Mouse (Mus musculus) hindbrain, embryonic 11.5 days (tissue): Measurements from ENCODE around the gene Zfp459. TPM values are rescaled to one million over a fixed set of nuclear protein-coding genes. Genes with fewer than 3 reads are reported as not detected.
"Not testable (repeated sequence)": the region's sequence is repeated elsewhere in the genome, so short reads cannot be mapped to it uniquely, and the experiment has no call there.

Source experiments
- ATAC-seq: fragments of 200-750 bp; cut with Nextera tagmentation; 2 replicates; pipeline ENCODE4 v1.8.0; 2017; ENCODE audit warnings: mild to moderate bottlenecking, moderate TSS enrichment, moderate library complexity; ENCODE audit not compliant: low FRiP score
- DNase-seq: peaks from one replicate; pipeline ENCODE4 v3.0.0-alpha.2; 2015; ENCODE audit warnings: low spot score
- H3K27ac ChIP-seq: fragments of 300-500 bp; sonication (generic); 2 replicates; pipeline ENCODE4 v1.5.1; 2014; ENCODE audit warnings: mild to moderate bottlenecking, low read depth, low read length
- H3K27me3 ChIP-seq: fragments of 300-500 bp; sonication (generic); 2 replicates; pipeline ENCODE4 v1.6.1; 2014; ENCODE audit warnings: mild to moderate bottlenecking, low read length, moderate library complexity, mixed read lengths; ENCODE audit not compliant: control insufficient read depth, insufficient read depth
- H3K36me3 ChIP-seq: fragments of 300-500 bp; sonication (generic); 2 replicates; pipeline ENCODE4 v1.6.1; 2014; ENCODE audit warnings: mild to moderate bottlenecking, low read length, moderate library complexity, mixed read lengths; ENCODE audit not compliant: control insufficient read depth, insufficient read depth
- H3K4me1 ChIP-seq: fragments of 300-500 bp; sonication (generic); replicated peaks from 2 replicates; pipeline ENCODE4 v1.6.1; 2014; ENCODE audit warnings: low read length, mixed read lengths; ENCODE audit not compliant: control insufficient read depth, insufficient read depth
- H3K4me2 ChIP-seq: fragments of 300-500 bp; sonication (generic); replicated peaks from 2 replicates; pipeline ENCODE4 v1.6.1; 2014; ENCODE audit warnings: mild to moderate bottlenecking, low read depth, low read length
- H3K4me3 ChIP-seq: fragments of 300-500 bp; sonication (generic); 2 replicates; pipeline ENCODE4 v1.5.1; 2014; ENCODE audit warnings: low read depth, low read length
- H3K9ac ChIP-seq: fragments of 300-500 bp; sonication (generic); 2 replicates; pipeline ENCODE4 v1.6.1; 2014; ENCODE audit warnings: low read depth, low read length
- H3K9me3 ChIP-seq: fragments of 300-500 bp; sonication (generic); 2 replicates; pipeline ENCODE4 v1.6.1; 2016; ENCODE audit warnings: low read length; ENCODE audit not compliant: control insufficient read depth
- WGBS: fragments of 180-500 bp; shearing (Covaris S2); extraction: QIAGEN DNeasy Blood & Tissue Kit; methylation state at CpG from one replicate; pipeline ENCODE4 v1.1.7; 2014; 5-methylcytosine and 5-hydroxymethylcytosine counted together
- polyA plus RNA-seq: library from polyadenylated mRNA; unstranded; fragments of >200 nt; fragmentation: Nextera tagmentation; extraction: Ambion mirVana; gene quantifications from 2 replicates; pipeline ENCODE4 v1.2.1, GENCODE M21; 2014

The Zfp459 gene
- polyA plus RNA-seq: 0.70 and 1.4 TPM in 2 replicates

DNA sequence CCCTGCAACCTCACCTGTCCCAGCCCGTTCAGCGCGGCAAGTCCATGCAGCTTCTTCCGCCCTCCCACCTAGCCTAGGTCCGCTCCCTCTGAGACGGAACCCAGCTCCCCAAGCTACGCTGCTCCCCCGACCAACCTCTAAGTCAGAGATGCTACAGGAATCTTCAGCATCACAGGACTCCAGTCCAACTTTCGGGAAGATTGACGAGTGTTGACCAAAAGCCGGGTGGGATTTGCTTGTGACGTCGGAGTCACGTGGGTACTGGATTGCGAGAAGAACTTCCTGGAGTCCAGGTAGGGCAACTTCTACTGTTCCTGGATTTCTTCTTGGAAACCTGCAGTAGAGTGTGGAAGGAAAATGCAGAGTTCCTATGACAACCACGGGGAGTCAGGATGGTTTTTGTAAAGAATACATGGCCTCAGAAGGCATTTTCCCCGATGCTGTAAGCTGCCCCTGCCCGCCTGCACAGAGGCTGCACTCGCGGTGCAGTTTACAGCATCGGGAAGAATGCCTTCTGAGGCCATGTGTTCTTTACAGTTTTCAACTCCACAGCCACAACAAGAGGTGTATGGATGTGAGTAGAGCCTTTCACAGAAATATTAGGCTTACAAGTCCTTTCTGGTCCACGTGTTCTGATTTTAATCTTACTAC is at the start of gene Zfp459:
Gene Zfp459, minus strand, starts transcription at position 212 of the 651 bp plus-strand sequence.
- DNase-seq (peak; percentile 68), ATAC-seq (peak; percentile 81)
- Histone ChIP-seq H3K27me3 (no peaks in the 10 kb centered on the region), H3K9ac (peak within 1 kb of the TSS; percentile 58), H3K4me2 (peak within 1 kb of the TSS; percentile 76), H3K4me1 (no peaks in the 10 kb centered on the region), H3K36me3 (no peaks in the 10 kb centered on the region), H3K4me3 (peak within 1 kb of the TSS; percentile 55), H3K9me3 (no peaks in the 10 kb centered on the region), H3K27ac (no peak within 1 kb of the TSS)
- WGBS: 4% methylated on average over 22 of the region's 22 CpGs

GRCm38 (mm10) chr13:67469274-67469673 is 48.1 kb upstream of the Zfp459 start:
- no peak for DNase-seq
- Histone ChIP-seq H3K36me3 (no peaks in the 10 kb centered on the region), H3K4me2 (no peak overlapping the region), H3K4me3 (no peak overlapping the region), H3K9ac (no peak overlapping the region), H3K27me3 (no peaks in the 10 kb centered on the region), H3K9me3 (no peaks in the 10 kb centered on the region), H3K27ac (no peak overlapping the region), H3K4me1 (no peaks in the 10 kb centered on the region)
- no peak for ATAC-seq
- 86% methylated on average over 3 of the region's 3 CpGs for WGBS

DNA sequence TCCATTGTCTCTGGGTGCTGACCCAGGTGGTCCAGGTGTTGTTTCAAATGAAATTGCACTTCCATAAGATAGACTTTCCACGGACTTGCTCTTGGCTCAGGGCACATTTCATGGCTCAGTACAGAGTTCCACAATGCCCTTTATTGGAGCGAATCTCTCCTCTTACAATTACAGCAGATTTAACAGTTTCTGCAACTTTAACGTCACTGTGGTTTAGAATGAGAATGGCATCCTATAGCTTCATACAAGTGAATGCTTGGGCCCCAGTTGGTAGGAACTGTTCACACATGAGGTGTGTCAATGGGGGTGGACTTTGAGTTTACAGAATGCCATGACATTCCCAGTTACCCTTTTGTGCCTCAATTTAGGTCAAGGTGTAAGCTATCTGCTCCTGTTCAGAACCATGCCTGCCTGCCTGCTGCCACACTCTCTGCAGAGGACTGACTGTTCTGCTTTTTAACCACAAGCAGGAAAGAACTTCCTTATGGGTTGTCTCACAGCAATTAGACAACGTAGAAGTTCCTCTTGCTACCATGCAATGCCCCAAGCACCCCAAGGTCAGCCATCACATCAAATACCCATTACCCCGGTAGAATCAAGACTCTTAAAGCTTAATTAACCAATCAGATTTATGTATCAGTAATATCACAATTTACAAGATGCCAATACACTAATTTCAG is 42.4 kb upstream of the Zfp459 start:
- H3K27ac ChIP-seq, H3K27me3 ChIP-seq, H3K4me2 ChIP-seq, H3K4me3 ChIP-seq, DNase-seq, H3K36me3 ChIP-seq, H3K9me3 ChIP-seq, H3K9ac ChIP-seq, ATAC-seq, H3K4me1 ChIP-seq: not testable (repeated sequence)
- 87% methylated on average over 2 of the region's 5 CpGs for WGBS

- DNase-seq (no peak), ATAC-seq (peak; percentile 50)
- H3K27me3 ChIP-seq: no peaks in the 10 kb centered on the region
- H3K36me3 ChIP-seq: no peaks in the 10 kb centered on the region
- H3K9me3 ChIP-seq: no peaks in the 10 kb centered on the region
- H3K9ac ChIP-seq: peak overlapping the region; percentile 39
- 7% methylated on average over 3 of the region's 3 CpGs for WGBS
- no peaks in the 10 kb centered on the region for H3K4me1 ChIP-seq
- H3K27ac ChIP-seq: no peak overlapping the region
- H3K4me3 ChIP-seq: peak overlapping the region; percentile 45
- peak overlapping the region; percentile 52 for H3K4me2 ChIP-seq
Measured at GRCm38 (mm10) chr13:67452021-67452309, 30.7 kb upstream of the Zfp459 start.

GRCm38 (mm10) chr13:67451172-67452020 is 30.2 kb upstream of the Zfp459 start, which contains the start of gene Zfp874a:
Gene Zfp874a, minus strand, starts transcription at chr13:67451624.
- H3K4me2 ChIP-seq: peak within 1 kb of the TSS; percentile 52
- no peaks in the 10 kb centered on the region for H3K36me3 ChIP-seq
- peak within 1 kb of the TSS; percentile 45 for H3K4me3 ChIP-seq
- 1% methylated on average over 20 of the region's 20 CpGs for WGBS
- no peaks in the 10 kb centered on the region for H3K9me3 ChIP-seq
- ATAC-seq (peak; percentile 96), DNase-seq (peak; percentile 87)
- no peak within 1 kb of the TSS for H3K27ac ChIP-seq
- H3K4me1 ChIP-seq: no peaks in the 10 kb centered on the region
- no peaks in the 10 kb centered on the region for H3K27me3 ChIP-seq
- H3K9ac ChIP-seq: peak within 1 kb of the TSS; percentile 51

GRCm38 (mm10) chr13:67437095-67437494 is 15.9 kb upstream of the Zfp459 start:
- H3K27ac ChIP-seq, DNase-seq, H3K27me3 ChIP-seq, H3K36me3 ChIP-seq, H3K9ac ChIP-seq, ATAC-seq, H3K4me2 ChIP-seq, H3K4me1 ChIP-seq, H3K4me3 ChIP-seq, H3K9me3 ChIP-seq: not testable (repeated sequence)
- no CpG with 5 or more reads among the region's 3 CpGs for WGBS

- Histone ChIP-seq H3K27ac (no peak overlapping the region), H3K4me3 (no peak overlapping the region), H3K36me3 (no peaks in the 10 kb centered on the region), H3K27me3 (no peaks in the 10 kb centered on the region), H3K4me1 (no peaks in the 10 kb centered on the region), H3K9me3 (no peaks in the 10 kb centered on the region), H3K4me2 (no peak overlapping the region), H3K9ac (no peak overlapping the region)
- DNase-seq (no peak), ATAC-seq (no peak)
- 81% methylated on average over 3 of the region's 3 CpGs for WGBS
Measured at GRCm38 (mm10) chr13:67428116-67428515, 6.9 kb upstream of the Zfp459 start.

- ATAC-seq, H3K9me3 ChIP-seq, H3K4me3 ChIP-seq, H3K4me1 ChIP-seq, DNase-seq, H3K27me3 ChIP-seq, H3K9ac ChIP-seq, H3K27ac ChIP-seq, H3K36me3 ChIP-seq, H3K4me2 ChIP-seq: not testable (repeated sequence)
Measured at GRCm38 (mm10) chr13:67425699-67426098, 4.5 kb upstream of the Zfp459 start.
